Mouse (Mus musculus) ES-E14 (cell line): ENCODE data around the gene Bpifa3.

Experiments
- CHD2 ChIP-seq: IDR thresholded peaks from 2 replicates; pipeline ENCODE4 v1.6.1; 2014; ENCODE audit warnings: mild to moderate bottlenecking, low read depth, low read length, inconsistent platforms
- HCFC1 ChIP-seq: IDR thresholded peaks from 2 replicates; pipeline ENCODE4 v1.6.1; 2012; ENCODE audit warnings: low read length, inconsistent platforms, borderline replicate concordance; ENCODE audit not compliant: insufficient read depth
- MAFK ChIP-seq: IDR thresholded peaks from 2 replicates; pipeline ENCODE4 v1.6.1; 2014; ENCODE audit warnings: mild to moderate bottlenecking, low read depth, low read length, inconsistent platforms; ENCODE audit not compliant: insufficient read depth
- ZC3H11A ChIP-seq: IDR thresholded peaks from 2 replicates; pipeline ENCODE4 v1.6.1; 2012; ENCODE audit warnings: low read depth, mild to moderate bottlenecking, inconsistent platforms, low read length, borderline replicate concordance
- ZNF384 ChIP-seq: IDR thresholded peaks from 2 replicates; pipeline ENCODE4 v1.6.1; 2012; ENCODE audit warnings: low read depth, low read length, inconsistent platforms

- TF ChIP-seq ZC3H11A (no peak), MAFK (no peak), CHD2 (no peak), ZNF384 (no peak), HCFC1 (no peak)
Observed at GRCm38 (mm10) chr2:154185319-154185718, 55.2 kb downstream of the Bpifa3 start.
